Mouse (Mus musculus) heart, adult 2 months (tissue): ENCODE measurements at regions not wholly inside any gene's neighbourhood (a gene's known extent, or its start where the extent isn't known, plus 50 kb on each side); places are given as distances from the start of the nearest gene placed in this dataset.

Experiments
- CTCF ChIP-seq: fragments of 200-600 bp; IDR thresholded peaks from 2 replicates; pipeline ENCODE4 v1.8.1; 2022; ENCODE audit warnings: antibody characterized with exemption, mild to moderate bottlenecking, moderate library complexity
- EP300 ChIP-seq: fragments of 200-500 bp; IDR thresholded peaks from 2 replicates; pipeline ENCODE4 v1.6.1; 2011; ENCODE audit warnings: low read depth, low read length, control low read depth; ENCODE audit not compliant: insufficient read depth
- POLR2A ChIP-seq: fragments of 200-500 bp; IDR thresholded peaks from 2 replicates; pipeline ENCODE4 v1.6.1; 2011; ENCODE audit warnings: mild to moderate bottlenecking, low read depth, low read length, control low read depth; ENCODE audit not compliant: insufficient read depth

DNA sequence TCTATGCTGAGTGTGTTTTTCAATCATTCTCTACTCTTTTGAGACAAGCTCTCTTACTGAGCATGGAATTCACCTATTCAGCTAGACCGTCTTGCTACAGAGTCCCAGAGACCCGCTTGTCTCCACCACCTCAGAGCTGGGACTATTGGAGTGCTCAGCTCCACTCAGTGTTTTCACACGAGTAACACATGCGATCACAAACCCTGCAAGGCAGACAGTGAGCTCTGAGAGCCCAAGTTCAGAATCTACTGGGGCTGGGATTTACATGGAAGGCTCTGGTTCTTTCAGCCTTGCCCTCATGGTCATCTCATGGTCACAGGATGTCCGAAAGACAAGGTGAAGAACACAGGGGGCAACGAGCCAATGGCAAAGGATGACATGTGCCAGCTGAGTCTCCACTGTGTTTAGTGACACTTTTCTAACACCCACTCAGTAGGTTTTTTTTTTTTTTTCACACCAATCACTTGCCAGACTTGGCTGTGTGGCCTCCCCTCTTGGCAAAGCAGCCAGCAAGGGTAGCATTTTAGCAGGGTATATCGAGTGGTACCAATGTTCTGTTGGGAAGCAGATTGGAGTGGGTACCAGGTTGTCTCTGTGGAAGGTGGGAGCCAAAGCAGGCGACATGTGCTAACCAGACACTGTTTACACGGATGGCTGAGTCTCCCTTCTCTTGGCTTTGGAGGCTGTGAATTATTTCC is 51.2 kb upstream of the Gtsf1l start:
- no peak for TF ChIP-seq CTCF
- TF ChIP-seq POLR2A, result no peak
- TF ChIP-seq EP300, result no peak
